Mouse (Mus musculus): ENCODE results near the gene Hoxc9.

The Hoxc9 gene

DNA sequence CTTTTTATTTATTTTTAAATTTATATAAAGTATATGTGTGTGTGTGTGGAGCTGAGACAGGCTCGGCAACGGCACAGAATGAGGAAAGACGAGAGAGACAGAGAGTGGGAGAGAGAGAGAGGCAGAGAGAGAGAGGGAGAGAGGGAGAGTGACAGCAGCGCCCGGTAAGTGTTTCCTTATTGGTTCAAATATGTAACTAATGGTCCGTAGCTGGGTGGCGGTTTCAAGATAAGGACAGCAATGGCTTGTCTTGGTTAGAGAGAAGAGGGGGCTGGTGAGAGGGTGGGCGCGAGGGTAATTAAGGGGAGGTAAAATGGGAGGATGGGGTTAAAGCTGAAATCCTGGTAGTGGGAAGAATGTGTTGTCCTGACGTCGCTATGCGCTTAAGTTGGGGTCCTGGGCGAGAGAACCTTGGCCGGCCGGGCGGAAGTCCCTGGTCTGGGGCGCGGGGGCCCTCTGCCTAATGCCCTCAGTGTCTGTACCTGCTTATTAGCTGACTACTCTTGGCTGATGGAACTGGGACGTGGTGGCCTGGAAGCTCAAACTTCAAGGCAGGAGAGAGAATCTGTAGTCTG lies 22.5 kb downstream of the Hoxc9 start:
- no peak for DNase-seq (ENCODE audit: low spot score in 2 of 2)

DNA sequence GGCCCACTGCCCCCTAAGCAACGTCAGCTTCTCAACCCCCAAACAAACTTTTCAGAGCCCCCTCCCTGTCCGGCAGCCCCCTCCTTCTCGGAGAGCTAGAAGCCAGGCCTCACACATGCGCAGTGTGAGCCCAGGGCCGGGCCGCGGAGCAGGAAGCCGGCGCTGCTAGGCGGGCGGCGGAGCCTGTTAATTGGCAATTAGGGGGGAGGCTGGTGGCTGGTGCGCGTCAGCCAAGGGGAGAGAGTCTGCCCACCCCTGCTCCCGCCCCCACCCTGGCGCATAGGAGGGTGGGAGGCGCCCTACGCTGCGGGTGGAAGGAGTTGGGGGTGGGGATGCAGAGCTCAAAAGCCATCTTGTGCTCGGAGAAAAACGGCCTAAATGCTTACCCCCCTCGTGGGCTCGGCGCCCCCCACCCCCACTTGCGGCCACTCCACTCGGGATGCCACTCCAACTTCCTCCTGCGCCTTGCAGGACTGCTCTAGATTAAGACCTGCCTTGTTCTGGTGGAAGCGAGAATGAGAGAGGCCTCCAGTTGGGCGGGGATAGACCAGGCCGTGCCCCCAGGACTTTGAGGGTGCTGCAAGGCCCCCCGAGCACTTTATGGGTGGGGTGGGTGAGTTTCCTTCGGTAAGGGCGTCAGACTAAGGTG lies 23.1 kb downstream of the Hoxc9 start:
- DNase-seq (ENCODE audit: low spot score in 2 of 2) = no peak

DNA sequence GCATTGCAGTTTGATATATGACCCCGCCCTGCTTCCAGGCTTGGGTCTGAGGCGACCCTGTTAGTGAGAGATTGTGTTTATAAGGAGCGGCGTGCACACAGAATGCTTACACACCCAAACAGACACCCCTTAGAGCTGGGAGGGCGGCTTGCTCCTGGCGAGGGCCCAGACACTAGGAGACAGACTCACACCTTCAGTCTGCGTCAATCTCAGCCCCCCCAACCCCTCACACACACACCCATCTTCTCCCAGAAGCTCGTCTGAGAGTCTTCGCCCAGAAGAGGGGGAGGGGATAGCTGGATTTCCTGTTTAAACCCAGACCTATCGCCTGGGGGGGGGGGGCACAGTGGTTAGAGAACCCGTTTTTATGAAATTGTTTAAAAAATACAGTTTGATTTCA lies 23.7 kb downstream of the Hoxc9 start:
- DNase-seq (ENCODE audit: low spot score in 2 of 2) = no peak

DNA sequence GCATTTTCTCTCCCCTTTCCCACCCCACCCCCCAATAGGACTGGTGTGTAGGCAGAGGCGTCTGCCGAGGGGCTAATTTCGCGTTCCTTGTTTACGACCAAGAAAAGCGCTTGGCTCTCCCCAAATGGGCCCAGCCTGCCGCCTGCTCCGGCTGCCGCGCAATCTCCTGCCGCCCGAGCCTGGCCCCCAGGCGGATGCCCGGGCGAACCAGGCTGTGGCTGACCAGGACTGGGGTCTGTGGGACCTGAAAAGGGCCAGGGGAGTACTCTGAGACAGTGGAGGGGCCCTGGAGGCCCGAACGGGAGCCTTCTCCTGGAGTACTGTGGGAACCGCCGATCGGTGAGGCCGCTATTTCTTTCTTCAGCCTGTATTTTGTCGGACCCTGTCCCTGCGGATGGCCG lies 24.3 kb downstream of the Hoxc9 start:
- DNase-seq (ENCODE audit: low spot score in 2 of 2) = no peak

DNA sequence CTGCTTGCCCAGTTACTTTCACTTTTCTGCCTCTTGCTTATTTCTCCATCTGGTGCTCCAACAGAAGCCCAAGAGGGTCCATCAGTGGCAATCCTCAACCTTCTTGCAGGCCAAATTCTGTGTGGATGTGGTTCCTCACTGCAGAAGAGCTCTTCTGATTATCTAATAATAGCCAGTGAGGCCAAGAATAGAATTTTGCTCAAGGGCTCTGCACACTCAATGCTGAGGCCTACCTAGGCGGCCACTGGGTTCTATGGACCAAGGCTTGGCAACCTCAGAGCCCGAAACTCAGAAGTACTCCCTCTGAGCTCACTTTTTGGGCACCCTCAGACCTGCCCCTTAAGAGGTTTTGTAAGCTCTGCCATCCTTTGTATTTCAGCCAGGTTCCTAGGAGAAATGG lies 25.1 kb downstream of the Hoxc9 start:
- DNase-seq (ENCODE audit: low spot score in 2 of 2) = no peak

DNA sequence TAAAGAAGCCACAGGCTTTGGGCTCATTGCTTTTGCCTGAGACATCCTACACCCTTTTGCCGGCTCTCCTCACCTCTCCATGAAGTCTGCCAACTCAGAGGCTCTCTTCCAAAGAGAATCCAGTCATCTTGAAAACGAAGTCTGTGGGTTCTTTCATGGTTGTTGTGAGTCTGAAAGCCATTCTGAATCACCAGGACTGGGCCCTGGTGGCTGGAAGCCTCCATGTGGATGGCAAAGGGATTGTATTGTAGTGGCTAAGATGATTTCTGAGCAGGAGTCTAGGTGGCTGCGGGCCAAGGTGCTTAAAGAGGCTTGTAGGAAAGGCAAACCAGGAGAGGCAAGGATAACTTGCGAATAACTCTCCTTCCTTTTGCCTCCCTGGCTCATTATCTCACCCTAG lies 25.9 kb downstream of the Hoxc9 start:
- DNase-seq (ENCODE audit: low spot score in 2 of 2) = no peak

DNA sequence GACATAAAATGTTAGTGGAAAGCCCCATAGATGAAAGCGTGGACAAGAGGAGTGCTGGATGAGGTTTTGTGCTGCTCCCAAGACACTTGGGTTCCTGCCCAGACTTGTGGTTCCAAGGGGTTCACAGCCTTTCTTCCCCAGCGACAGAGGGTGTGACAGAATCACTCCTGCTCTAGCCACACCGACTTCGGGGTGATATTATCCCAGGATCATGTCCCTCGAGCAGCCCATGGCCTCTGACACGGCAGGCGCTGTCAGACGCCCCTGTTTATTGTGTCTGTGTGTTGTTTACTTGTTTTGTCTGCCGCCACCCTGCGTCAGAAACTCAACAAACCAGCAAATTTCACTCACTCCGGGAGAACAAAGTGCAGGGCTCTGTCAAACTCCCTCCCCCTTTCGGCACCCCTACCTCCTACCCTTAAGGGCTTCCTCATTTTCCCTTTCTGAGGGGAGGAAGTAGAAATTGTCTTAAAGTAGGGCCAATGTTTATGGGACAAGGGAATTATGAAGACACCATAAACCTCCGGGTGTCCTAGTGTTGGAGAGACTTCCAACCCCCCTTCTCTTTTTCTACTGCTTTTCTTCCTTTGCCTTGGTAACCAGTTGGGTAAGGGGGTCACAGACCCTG lies 26.7 kb downstream of the Hoxc9 start:
- DNase-seq (ENCODE audit: low spot score in 2 of 2) = no peak

DNA sequence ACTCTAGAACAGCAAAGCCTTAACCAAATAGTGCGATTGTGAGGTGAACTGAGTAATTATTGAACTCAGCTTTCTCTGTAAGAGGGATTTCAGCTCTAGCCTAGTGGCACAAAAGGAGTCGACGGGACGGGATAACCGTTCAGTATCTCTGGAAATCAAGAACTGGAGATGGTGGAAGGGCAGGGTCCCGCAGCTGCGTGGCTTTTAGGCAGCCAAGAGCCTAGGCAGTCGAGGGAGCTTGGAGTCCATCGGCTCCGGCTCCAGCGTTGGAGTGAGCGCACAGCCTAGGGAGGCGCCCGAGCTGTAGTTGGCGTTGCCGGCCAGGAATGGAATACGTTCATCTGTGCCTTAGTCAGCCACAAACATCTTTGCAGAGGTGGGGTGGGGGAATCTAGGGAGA lies 29.1 kb downstream of the Hoxc9 start:
- no peak for DNase-seq (ENCODE audit: low spot score in 2 of 2)

DNA sequence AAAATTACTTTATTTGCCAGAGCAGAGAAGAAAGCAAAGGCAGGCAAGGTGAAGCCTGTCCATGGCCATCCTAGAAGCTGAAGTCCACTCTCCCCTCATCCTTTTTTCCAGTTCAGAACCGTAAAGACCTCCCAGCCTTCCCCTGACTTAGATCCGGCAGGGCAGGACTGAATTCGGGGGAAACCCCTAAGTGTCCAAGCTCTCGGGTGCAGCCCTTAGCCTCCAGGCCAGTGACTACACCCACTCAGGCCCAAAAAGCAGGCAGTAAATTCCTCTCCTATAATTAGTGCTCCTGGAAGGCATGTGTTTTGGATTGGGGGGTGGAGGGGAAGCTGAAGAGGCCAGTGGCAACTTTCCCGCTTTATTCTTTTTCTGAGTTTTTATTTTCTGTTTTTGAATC lies 29.6 kb downstream of the Hoxc9 start:
- DNase-seq (ENCODE audit: low spot score in 2 of 2) = no peak

DNA sequence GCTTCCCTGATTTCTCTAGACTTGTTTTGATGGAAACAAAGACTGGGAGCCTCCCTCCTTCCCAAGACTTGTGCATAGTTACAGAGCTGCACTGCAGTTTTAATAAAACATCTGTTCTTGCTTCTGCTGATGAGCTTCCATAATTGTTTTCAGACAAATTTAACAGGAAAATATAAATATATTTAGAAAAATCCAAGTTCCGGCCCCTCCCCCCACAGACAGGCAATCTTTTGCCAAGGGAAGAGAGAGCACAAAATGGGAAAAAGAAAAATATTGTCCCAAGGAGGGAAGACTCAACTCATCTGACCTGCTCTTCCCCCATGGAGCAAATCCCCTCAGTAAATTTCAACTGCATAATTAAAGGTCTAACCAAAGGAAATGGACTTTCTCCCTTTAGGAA lies 30.1 kb downstream of the Hoxc9 start:
- DNase-seq (ENCODE audit: low spot score in 2 of 2) = no peak

DNA sequence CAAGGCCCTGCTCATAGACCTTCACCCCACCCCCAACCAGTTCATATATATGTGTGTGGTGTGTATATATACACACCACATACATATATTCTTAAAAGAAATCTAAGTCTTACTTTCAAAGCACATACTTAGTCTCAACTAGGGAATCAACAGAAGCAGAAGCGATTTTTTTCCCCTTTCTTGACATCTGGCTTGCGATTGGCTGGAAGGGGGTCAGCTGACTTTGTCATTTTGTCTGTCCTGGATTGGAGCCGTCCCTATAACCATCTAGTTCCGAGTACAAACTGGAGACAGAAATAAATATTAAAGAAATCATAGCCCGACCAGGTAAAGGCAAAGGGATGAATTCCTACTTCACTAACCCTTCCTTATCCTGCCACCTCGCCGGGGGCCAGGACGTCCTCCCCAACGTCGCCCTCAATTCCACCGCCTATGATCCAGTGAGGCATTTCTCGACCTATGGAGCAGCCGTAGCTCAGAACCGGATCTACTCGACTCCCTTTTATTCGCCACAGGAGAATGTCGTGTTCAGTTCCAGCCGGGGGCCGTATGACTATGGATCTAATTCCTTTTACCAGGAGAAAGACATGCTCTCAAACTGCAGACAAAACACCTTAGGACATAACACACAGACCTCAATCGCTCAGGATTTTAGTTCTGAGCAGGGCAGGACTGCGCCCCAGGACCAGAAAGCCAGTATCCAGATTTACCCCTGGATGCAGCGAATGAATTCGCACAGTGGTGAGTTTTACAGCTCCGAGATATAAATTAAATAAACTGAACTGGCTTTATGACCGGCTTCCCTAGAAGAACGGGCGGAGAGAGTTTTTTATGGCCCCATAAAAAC lies 33.2 kb downstream of the Hoxc9 start:
- DNase-seq (ENCODE audit: low spot score in 2 of 2) = no peak

DNA sequence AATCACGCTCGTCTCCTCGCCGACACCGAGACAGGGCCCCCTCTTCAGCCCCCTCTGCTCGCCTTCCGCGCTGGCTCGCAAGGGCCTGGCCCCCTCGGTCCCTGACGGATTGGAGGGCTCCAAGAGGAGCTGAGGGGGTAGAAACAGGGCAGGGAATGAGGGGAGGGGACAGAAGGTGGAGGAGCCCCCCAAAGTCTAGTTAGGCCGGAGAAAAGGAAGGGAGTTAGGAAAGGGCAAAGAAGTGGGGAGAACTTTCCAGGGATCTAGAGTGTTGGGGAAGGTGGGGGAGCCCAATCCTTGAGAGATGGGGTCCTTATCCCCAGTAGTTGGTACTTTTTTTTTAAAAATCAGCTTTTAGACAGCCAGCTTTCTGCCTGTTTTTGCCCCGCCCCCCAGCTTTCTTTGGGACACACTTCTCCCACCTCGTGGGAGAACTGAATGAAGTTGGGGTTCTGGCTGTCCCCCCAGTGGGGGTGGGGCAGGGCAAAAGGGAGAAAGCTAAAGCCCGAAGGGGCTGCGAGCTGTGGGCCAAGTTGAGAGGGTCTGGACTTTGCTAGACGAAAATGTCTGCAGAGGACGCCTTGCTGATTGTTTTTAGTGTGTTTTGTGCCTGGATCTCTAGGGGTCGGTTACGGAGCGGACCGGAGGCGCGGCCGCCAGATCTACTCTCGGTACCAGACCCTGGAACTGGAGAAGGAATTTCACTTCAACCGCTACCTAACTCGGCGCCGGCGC lies 34.0 kb downstream of the Hoxc9 start:
- no peak for DNase-seq (ENCODE audit: low spot score in 2 of 2)

DNA sequence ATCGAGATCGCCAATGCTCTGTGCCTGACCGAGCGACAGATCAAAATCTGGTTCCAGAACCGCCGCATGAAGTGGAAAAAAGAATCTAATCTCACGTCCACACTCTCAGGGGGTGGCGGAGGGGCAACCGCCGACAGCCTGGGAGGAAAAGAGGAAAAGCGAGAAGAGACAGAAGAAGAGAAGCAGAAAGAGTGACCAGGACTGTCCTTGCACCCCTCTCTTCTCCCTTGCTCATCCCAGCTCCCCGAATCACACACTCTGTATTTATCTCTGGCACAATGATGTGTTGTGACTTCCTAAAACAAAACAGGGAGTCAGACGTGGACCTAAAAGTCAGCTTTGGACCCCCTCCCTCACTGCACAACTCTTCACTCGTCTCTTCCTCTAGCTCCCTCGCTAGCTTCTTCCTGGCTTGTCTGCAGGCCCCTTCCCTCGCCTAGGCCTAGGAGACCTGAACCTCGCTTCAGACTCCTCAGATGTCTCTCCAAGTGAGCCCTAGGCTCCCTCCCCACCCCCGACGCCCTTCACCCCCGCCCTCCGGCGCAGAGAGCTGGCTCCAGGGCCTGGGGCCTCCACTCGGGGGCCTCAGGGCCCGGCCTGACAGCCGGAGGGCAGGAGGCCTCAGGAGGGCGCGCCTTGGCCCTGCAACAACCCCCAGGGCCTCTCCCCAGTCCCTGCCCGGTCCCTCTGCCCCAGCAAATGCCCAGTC lies 34.8 kb downstream of the Hoxc9 start:
- no peak for DNase-seq (ENCODE audit: low spot score in 2 of 2)

DNA sequence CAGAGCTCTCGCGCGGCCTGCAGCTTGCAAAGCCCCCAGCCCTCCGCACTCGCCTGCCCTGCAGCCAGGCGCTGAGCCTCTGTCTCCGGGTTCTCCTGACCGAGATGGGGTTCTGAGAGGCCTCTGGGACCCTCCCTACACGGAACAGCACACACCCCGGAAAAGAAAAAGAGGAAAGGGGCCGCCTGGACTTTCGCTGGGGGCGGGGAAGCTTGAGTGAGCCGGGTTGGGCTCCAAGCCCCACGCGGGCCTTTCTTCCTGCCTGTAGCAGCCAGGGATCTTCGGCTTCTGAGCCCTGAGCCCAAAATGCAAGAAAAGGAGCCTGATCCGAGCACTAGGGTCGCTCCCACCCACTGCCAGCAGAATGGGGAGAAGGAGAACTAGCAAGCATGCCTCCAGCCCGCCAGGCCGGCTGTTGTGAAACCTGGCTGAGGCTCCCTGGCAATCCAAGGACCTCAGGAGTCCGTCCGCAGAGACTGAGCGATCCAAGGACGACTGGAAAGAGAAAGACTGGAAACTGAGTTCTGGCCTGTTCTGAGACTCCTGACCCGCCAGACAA lies 35.8 kb downstream of the Hoxc9 start:
- no peak for DNase-seq (ENCODE audit: low spot score in 2 of 2)

DNA sequence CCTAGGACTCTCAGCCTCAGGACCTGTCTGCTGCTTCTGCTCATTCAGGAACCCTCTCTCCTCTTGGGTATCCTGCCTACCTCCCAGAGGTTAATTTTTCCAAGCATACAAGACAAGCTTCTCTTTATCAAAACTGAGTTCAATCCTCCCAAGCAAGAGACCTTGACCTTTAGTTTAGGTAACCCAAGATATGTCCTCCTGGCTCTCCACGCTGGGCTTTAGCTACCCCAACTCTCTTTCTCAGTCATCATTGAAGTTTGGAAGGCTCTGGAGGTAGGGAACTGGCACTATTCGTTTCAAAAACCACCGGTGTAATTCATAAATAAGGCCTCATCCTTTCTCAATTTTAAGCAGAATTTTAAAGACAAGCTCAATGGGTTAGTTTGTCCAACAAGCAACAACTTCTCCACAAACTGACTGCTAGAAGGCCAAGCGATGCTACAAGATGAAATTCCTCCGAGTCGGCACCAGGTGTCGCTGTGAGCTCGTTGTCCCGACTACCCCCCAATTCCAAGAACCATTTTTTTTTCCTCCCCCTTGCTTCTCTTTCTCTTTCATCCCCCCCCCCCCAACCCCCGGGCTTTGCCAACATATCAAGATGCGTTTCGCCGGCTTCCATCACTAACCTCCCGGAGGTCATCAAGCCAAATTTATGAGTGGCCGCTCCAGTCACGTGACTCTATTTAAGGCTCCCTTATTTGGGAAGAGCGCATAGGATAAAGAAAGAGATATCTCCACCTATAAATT lies 37.2 kb downstream of the Hoxc9 start:
- DNase-seq (ENCODE audit: low spot score in 2 of 2) = no peak

DNA sequence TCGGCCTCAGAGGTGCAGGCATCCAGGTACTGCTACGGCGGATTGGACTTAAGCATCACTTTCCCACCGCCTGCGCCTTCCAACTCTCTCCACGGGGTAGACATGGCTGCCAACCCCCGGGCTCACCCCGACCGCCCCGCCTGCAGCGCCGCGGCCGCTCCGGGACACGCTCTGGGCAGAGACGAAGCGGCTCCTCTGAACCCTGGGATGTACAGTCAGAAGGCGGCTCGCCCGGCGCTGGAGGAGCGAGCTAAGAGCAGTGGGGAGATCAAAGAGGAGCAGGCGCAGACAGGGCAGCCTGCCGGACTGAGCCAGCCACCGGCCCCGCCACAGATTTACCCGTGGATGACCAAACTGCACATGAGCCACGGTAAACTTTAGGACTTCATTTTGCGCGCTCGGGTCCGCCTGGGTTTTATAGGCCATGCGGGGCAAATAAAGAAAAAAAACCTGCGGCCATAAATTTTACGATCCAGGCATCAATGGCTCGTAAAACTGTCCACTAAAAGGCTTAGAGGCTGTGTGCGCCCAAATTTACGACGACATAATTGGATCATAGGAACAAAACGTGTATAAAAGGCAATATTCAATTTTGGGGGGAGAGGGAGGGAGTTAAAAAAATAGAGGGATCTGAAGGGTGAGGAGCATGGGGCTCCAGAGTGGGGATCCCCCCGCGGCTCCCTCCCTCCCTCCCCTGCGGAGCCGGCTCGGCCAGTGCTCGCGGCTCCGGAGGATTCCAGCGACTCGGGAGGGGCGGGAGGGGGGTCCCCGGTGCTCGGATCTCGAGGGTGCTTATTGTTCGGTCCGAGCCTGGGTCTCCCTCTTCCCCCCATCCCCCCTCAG lies 38.1 kb downstream of the Hoxc9 start:
- DNase-seq (ENCODE audit: low spot score in 2 of 2) = no peak

DNA sequence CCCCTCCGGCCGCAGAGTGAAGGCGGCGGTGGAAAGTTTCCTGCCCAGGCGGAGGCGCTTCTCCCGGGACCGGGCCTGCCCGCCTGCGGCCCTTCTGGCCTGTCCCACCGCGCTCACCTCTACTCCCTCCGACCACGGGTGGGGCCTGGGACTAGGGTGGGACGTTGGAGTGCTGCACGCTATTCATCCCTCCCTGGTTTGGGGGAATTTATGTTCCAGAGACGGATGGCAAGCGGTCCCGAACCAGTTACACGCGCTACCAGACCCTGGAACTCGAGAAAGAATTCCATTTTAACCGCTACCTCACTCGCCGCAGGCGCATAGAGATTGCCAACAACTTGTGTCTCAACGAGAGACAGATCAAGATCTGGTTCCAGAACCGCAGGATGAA lies 38.8 kb downstream of the Hoxc9 start:
- no peak for DNase-seq (ENCODE audit: low spot score in 2 of 2)

DNA sequence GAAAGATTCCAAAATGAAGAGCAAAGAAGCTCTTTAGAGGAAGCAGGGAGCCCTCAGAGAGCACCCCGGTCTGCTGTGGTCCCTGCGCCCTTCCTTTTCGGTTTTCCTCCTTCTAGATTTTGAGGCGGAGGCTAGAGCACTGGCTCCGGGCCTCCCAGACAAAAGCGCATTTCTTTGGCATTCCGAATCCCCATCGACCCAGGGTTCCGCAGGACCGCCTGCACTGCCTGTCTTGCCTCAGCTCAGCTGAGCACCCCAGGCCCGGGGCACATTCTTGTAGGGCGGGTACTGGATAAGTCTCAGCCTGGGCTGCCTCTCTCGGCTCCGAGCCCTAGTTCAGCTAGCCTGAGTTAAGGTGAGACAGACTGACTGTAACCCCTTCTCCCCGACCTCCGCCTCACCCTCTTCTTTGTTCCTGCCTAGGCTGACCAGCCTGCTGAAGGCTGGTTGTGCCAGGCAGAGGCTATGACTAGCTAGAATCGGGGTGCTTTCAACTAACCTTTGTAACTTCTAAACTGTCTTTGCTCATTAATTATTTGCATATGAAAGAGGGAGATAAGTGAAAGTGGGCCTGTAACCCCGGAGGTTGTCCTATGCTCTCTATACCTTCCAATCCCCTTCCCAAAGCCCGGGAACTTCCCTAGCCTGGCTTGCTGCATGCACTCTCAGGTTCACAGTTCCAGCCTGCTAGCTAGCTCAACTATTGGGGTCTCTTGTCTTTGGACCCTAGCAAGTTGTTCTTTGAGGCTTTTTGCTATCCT lies 39.3 kb downstream of the Hoxc9 start:
- no peak for DNase-seq (ENCODE audit: low spot score in 2 of 2)

DNA sequence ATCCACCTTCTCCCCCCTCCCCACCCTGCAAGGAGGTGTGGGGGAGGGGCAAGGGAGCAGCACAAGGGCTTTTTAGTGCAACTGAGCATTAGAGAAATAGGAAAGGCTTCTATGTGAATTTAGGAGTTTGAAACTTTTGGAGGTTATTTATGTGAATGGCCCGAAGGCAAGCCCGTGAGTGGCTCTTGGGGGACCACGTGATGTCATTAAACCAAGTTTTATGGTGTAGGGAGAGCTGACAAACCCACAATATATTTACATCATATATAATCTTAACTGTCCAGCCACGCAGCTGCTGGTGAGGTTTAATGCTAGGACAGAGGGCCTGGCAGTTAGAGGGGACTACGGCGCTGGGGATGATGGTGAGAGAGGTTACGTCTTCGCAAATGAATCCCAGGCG lies 42.4 kb downstream of the Hoxc9 start, which contains the start of gene Hoxc4:
TSS of gene Hoxc4 (plus strand) at position 299 of the 400 bp plus-strand sequence.
- no peak for DNase-seq (ENCODE audit: low spot score in 2 of 2)

Measured in frontal cortex, postnatal 25 days (tissue).